Mouse (Mus musculus): ENCODE measurements around the gene Tas1r1. TPM values are rescaled to one million over a fixed set of nuclear protein-coding genes. Genes with fewer than 3 reads are reported as not detected.

Tas1r1 gene
- polyA plus RNA-seq, 1 experiment from 2014 or later, result 0.50 TPM

- Histone ChIP-seq H3K4me3 (ENCODE audit: low read length) (peak overlapping the region; percentile 92), H3K27ac (ENCODE audit: low read length) (peak overlapping the region; percentile 87), H3K4me1 (ENCODE audit: insufficient read depth, low read length) (peaks cover 29% of the 10 kb centered on the region), H3K36me3 (ENCODE audit: insufficient read depth, low read length) (peaks cover 22% of the 10 kb centered on the region), H3K9ac (replicated peaks; ENCODE audit: low read length) (peak overlapping the region; percentile 96), H3K27me3 (ENCODE audit: insufficient read depth, low read length) (no peaks in the 10 kb centered on the region), H3K4me2 (replicated peaks; ENCODE audit: low read depth, low read length) (peak overlapping the region; percentile 92), H3K9me3 (ENCODE audit: low read length) (no peaks in the 10 kb centered on the region)
- peak; percentile 57 for ATAC-seq (ENCODE audit: low FRiP score, low TSS enrichment)
- WGBS, result under 1% methylated on average over 29 of the region's 111 CpGs
Observed at GRCm38 (mm10) chr4:151995371-151996172, 42.8 kb downstream of the Tas1r1 start.

GRCm38 (mm10) chr4:151994228-151995171, 43.9 kb downstream of the Tas1r1 start:
- Histone ChIP-seq H3K9ac (replicated peaks; ENCODE audit: low read length) (peak overlapping the region; percentile 96), H3K4me2 (replicated peaks; ENCODE audit: low read depth, low read length) (peak overlapping the region; percentile 92), H3K36me3 (ENCODE audit: insufficient read depth, low read length) (peaks cover 30% of the 10 kb centered on the region), H3K9me3 (ENCODE audit: low read length) (no peaks in the 10 kb centered on the region), H3K27me3 (ENCODE audit: insufficient read depth, low read length) (no peaks in the 10 kb centered on the region), H3K4me1 (ENCODE audit: insufficient read depth, low read length) (peaks cover 27% of the 10 kb centered on the region), H3K27ac (ENCODE audit: low read length) (peak overlapping the region; percentile 87), H3K4me3 (ENCODE audit: low read length) (peak overlapping the region; percentile 92)
- WGBS, result 1% methylated on average over 59 of the region's 61 CpGs
- no peak for ATAC-seq (ENCODE audit: low FRiP score, low TSS enrichment)

- Histone ChIP-seq H3K9me3 (ENCODE audit: low read length) (no peaks in the 10 kb centered on the region), H3K4me1 (ENCODE audit: insufficient read depth, low read length) (peaks cover 36% of the 10 kb centered on the region), H3K9ac (replicated peaks; ENCODE audit: low read length) (no peak overlapping the region), H3K36me3 (ENCODE audit: insufficient read depth, low read length) (peaks cover 30% of the 10 kb centered on the region), H3K4me2 (replicated peaks; ENCODE audit: low read depth, low read length) (no peak overlapping the region), H3K27ac (ENCODE audit: low read length) (no peak overlapping the region), H3K4me3 (ENCODE audit: low read length) (no peak overlapping the region), H3K27me3 (ENCODE audit: insufficient read depth, low read length) (no peaks in the 10 kb centered on the region)
- 78% methylated on average over 6 of the region's 6 CpGs for WGBS
- ATAC-seq (ENCODE audit: low FRiP score, low TSS enrichment), result no peak
Observed at GRCm38 (mm10) chr4:151993035-151993434, 45.3 kb downstream of the Tas1r1 start.

DNA sequence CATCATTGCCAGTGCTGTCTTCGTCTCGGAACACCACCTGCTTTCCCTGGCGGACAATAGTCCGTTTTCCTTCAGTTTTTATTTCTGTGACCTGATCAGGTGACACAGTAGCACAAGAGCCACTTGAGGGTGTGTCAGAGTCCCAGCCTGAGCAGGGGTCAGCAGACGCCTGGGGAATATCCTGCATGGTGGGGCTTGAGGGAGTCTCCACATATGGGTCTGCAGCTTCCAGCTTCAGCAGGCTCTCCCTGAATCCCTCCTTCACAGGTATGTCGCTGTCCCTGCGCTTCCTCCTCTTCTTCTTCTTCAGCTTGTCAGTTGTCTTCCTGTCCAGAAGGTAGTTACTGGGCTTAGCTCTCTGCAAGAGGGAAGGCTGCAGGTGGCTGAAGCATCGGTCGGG, 46.3 kb downstream of the Tas1r1 start:
- WGBS, result 91% methylated on average over 9 of the region's 9 CpGs
- Histone ChIP-seq H3K4me2 (replicated peaks; ENCODE audit: low read depth, low read length) (no peak overlapping the region), H3K36me3 (ENCODE audit: insufficient read depth, low read length) (peaks cover 30% of the 10 kb centered on the region), H3K9ac (replicated peaks; ENCODE audit: low read length) (no peak overlapping the region), H3K4me3 (ENCODE audit: low read length) (no peak overlapping the region), H3K9me3 (ENCODE audit: low read length) (no peaks in the 10 kb centered on the region), H3K27me3 (ENCODE audit: insufficient read depth, low read length) (no peaks in the 10 kb centered on the region), H3K4me1 (ENCODE audit: insufficient read depth, low read length) (peaks cover 38% of the 10 kb centered on the region), H3K27ac (ENCODE audit: low read length) (no peak overlapping the region)
- no peak for ATAC-seq (ENCODE audit: low FRiP score, low TSS enrichment)

- 26% methylated on average over 6 of the region's 6 CpGs for WGBS
- Histone ChIP-seq H3K9me3 (ENCODE audit: low read length) (no peaks in the 10 kb centered on the region), H3K4me2 (replicated peaks; ENCODE audit: low read depth, low read length) (peak overlapping the region; percentile 83), H3K36me3 (ENCODE audit: insufficient read depth, low read length) (peaks cover 34% of the 10 kb centered on the region), H3K27me3 (ENCODE audit: insufficient read depth, low read length) (no peaks in the 10 kb centered on the region), H3K4me1 (ENCODE audit: insufficient read depth, low read length) (peaks cover 42% of the 10 kb centered on the region), H3K9ac (replicated peaks; ENCODE audit: low read length) (peak overlapping the region; percentile 83), H3K27ac (ENCODE audit: low read length) (peak overlapping the region; percentile 78), H3K4me3 (ENCODE audit: low read length) (peak overlapping the region; percentile 77)
- no peak; the same call in 1 of the 2 replicates for ATAC-seq (ENCODE audit: low FRiP score, low TSS enrichment)
Observed at GRCm38 (mm10) chr4:151989110-151989488, 49.3 kb downstream of the Tas1r1 start.

- ATAC-seq (ENCODE audit: low FRiP score, low TSS enrichment), result peak; percentile 73
- H3K36me3 ChIP-seq (ENCODE audit: insufficient read depth, low read length), result peaks cover 34% of the 10 kb centered on the region
- under 1% methylated on average over 52 of the region's 54 CpGs for WGBS
Observed at GRCm38 (mm10) chr4:151988342-151989109, 49.8 kb downstream of the Tas1r1 start, which contains the start of gene Thap3. Thap3 (minus strand) TSS chr4:151988997.

GRCm38 (mm10) chr4:151988014-151988341, 50.4 kb downstream of the Tas1r1 start:
- Histone ChIP-seq H3K4me2 (replicated peaks; ENCODE audit: low read depth, low read length) (peak overlapping the region; percentile 83), H3K9ac (replicated peaks; ENCODE audit: low read length) (peak overlapping the region; percentile 83), H3K36me3 (ENCODE audit: insufficient read depth, low read length) (peaks cover 35% of the 10 kb centered on the region), H3K4me1 (ENCODE audit: insufficient read depth, low read length) (peaks cover 39% of the 10 kb centered on the region), H3K27ac (ENCODE audit: low read length) (peak overlapping the region; percentile 78), H3K4me3 (ENCODE audit: low read length) (peak overlapping the region; percentile 77), H3K9me3 (ENCODE audit: low read length) (no peaks in the 10 kb centered on the region), H3K27me3 (ENCODE audit: insufficient read depth, low read length) (no peaks in the 10 kb centered on the region)
- whole genome bisulfite sequencing, result 24% methylated on average over 10 of the region's 10 CpGs
- no peak for ATAC-seq (ENCODE audit: low FRiP score, low TSS enrichment)

More at GRCm38 (mm10) chr4:151988342-151989109, 49.8 kb downstream of the Tas1r1 start, which contains the start of gene Thap3:
- H3K4me3 ChIP-seq (ENCODE audit: low read length), result peak within 1 kb of the TSS; percentile 77
- peak within 1 kb of the TSS; percentile 78 for H3K27ac ChIP-seq (ENCODE audit: low read length)
- peaks cover 42% of the 10 kb centered on the region for H3K4me1 ChIP-seq (ENCODE audit: insufficient read depth, low read length)
- no peaks in the 10 kb centered on the region for H3K9me3 ChIP-seq (ENCODE audit: low read length)
- peak within 1 kb of the TSS; percentile 83 for H3K4me2 ChIP-seq (replicated peaks; ENCODE audit: low read depth, low read length)
- H3K9ac ChIP-seq (replicated peaks; ENCODE audit: low read length), result peak within 1 kb of the TSS; percentile 83
- no peaks in the 10 kb centered on the region for H3K27me3 ChIP-seq (ENCODE audit: insufficient read depth, low read length)

DNA sequence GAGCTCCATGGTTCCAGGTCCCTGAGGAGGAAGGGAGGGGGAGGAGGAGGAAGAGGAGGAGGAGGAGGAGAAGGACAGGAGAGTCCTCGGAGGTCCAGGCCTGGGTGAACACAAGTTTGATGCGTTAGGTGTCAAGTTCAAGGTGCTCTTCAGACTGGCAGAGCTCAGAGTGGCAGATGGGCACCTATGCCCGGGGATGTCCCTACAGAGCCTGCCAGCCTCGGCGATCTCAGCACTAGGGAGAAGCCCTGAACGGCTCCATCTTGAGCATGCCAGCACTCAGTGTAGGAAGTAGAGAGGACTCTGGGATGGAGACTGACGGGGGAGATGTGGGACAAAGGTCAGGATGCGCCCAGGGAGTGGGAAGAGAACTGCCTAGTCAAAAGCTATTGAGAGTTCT, 51.7 kb downstream of the Tas1r1 start:
- Histone ChIP-seq H3K4me1 (ENCODE audit: insufficient read depth, low read length) (peaks cover 39% of the 10 kb centered on the region), H3K36me3 (ENCODE audit: insufficient read depth, low read length) (peaks cover 26% of the 10 kb centered on the region), H3K27ac (ENCODE audit: low read length) (no peak overlapping the region), H3K9ac (replicated peaks; ENCODE audit: low read length) (0 out of 2 replicates have a peak overlapping the region, but pooled peaks have one; percentile 3), H3K9me3 (ENCODE audit: low read length) (no peaks in the 10 kb centered on the region), H3K4me3 (ENCODE audit: low read length) (no peak overlapping the region), H3K27me3 (ENCODE audit: insufficient read depth, low read length) (no peaks in the 10 kb centered on the region), H3K4me2 (replicated peaks; ENCODE audit: low read depth, low read length) (no peak overlapping the region)
- no peak for ATAC-seq (ENCODE audit: low FRiP score, low TSS enrichment)
- WGBS, result 61% methylated on average over 8 of the region's 8 CpGs

- ATAC-seq (ENCODE audit: low FRiP score, low TSS enrichment), result no peak
- H3K4me3 ChIP-seq (ENCODE audit: low read length), result no peak overlapping the region
- peaks cover 21% of the 10 kb centered on the region; the same call in 1 of the 2 replicates for H3K36me3 ChIP-seq (ENCODE audit: insufficient read depth, low read length)
- H3K9me3 ChIP-seq (ENCODE audit: low read length), result no peaks in the 10 kb centered on the region
- no peak overlapping the region for H3K27ac ChIP-seq (ENCODE audit: low read length)
- WGBS, result 27% methylated on average over 10 of the region's 10 CpGs
- no peak overlapping the region for H3K9ac ChIP-seq (replicated peaks; ENCODE audit: low read length)
- H3K4me1 ChIP-seq (ENCODE audit: insufficient read depth, low read length), result peaks cover 39% of the 10 kb centered on the region
- H3K27me3 ChIP-seq (ENCODE audit: insufficient read depth, low read length), result no peaks in the 10 kb centered on the region
- H3K4me2 ChIP-seq (replicated peaks; ENCODE audit: low read depth, low read length), result no peak overlapping the region
Observed at GRCm38 (mm10) chr4:151985886-151986285, 52.5 kb downstream of the Tas1r1 start.

Measured in kidney, embryonic 16.5 days (tissue).